Comparison of ENCODE assay signal across 11 mouse cellular contexts in genomic region chr1:107977686-107978085, GRCm38 (mm10).
DNase-seq lines count a peak whose midpoint lies in the region; TF ChIP-seq lines count a peak whose summit lies in the region.
"Had no signal": no experiment of that assay in that cellular context is flagged by ENCODE, and none has a peak within 500 bp of the region (broad histone marks: within the 10 kb centered on the region; RNA-seq: fewer than 3 reads in every experiment).

No protein-coding gene starts in this region.

- TF ChIP-seq CTCF in brain, embryonic 14.5 days (IDR thresholded peaks at IDR 0.05; ENCODE audit: borderline replicate concordance, extremely low read depth, insufficient read depth, insufficient read length): no peak

- TF ChIP-seq POLR2A in brain, embryonic 14.5 days (IDR thresholded peaks at IDR 0.05; ENCODE audit: borderline replicate concordance, extremely low read depth, insufficient read depth, insufficient read length, poor library complexity, severe bottlenecking): no peak

- DNase-seq in ES-CJ7 (ENCODE audit: low read depth, low spot score): peak; percentile 14
- peak; percentile 5 for DNase-seq in R1 (ENCODE audit: low read depth, low spot score)
- peak; percentile 11 for DNase-seq in adrenal gland, postnatal 10 days
- DNase-seq in brain, embryonic 14.5 days (ENCODE audit: low read depth): peak; percentile 6
- no peak for DNase-seq in kidney, adult 8-10 months
- no peak for DNase-seq in urinary bladder, postnatal 4 days (ENCODE audit: low spot score in 2 of 2)
- DNase-seq: cerebellum, adult 2 months; cerebellum, postnatal 10 days; gastrocnemius, adult 2 months; gastrocnemius, postnatal 25 days; heart, postnatal 36 days had no signal

Comparison
In these comparisons a context has a peak if more than half of its experiments do, and no peak if none do; other contexts are left out.
1. DNase-seq: peak in ES-CJ7 (single experiment), R1 (single experiment), adrenal gland, postnatal 10 days (single experiment) and brain, embryonic 14.5 days (single experiment); none in kidney, adult 8-10 months (0 of 2) and urinary bladder, postnatal 4 days (0 of 2).